Mouse (Mus musculus): ENCODE data around the gene Hoxb4. TPM values are rescaled to one million over a fixed set of nuclear protein-coding genes. Genes with fewer than 3 reads are reported as not detected.

Hoxb4 gene
- polyA plus RNA-seq, 1 experiment from 2014 or later, result not detected

- ATAC-seq (ENCODE audit: low FRiP score), result no peak
- H3K27ac ChIP-seq, result no peak overlapping the region
- no peak overlapping the region for H3K4me2 ChIP-seq
- peaks cover 8% of the 10 kb centered on the region; the same call in 1 of the 2 replicates for H3K4me1 ChIP-seq
- H3K36me3 ChIP-seq (replicated peaks), result no peaks in the 10 kb centered on the region
- no peaks in the 10 kb centered on the region for H3K9me3 ChIP-seq
- H3K4me3 ChIP-seq (replicated peaks), result no peak overlapping the region
- no peak overlapping the region for H3K9ac ChIP-seq
- peaks cover 99% of the 10 kb centered on the region for H3K27me3 ChIP-seq
- whole genome bisulfite sequencing, result 3% methylated on average over 31 of the region's 31 CpGs
Observed at GRCm38 (mm10) chr11:96279421-96280233, 38.4 kb upstream of the Hoxb4 start.

DNA sequence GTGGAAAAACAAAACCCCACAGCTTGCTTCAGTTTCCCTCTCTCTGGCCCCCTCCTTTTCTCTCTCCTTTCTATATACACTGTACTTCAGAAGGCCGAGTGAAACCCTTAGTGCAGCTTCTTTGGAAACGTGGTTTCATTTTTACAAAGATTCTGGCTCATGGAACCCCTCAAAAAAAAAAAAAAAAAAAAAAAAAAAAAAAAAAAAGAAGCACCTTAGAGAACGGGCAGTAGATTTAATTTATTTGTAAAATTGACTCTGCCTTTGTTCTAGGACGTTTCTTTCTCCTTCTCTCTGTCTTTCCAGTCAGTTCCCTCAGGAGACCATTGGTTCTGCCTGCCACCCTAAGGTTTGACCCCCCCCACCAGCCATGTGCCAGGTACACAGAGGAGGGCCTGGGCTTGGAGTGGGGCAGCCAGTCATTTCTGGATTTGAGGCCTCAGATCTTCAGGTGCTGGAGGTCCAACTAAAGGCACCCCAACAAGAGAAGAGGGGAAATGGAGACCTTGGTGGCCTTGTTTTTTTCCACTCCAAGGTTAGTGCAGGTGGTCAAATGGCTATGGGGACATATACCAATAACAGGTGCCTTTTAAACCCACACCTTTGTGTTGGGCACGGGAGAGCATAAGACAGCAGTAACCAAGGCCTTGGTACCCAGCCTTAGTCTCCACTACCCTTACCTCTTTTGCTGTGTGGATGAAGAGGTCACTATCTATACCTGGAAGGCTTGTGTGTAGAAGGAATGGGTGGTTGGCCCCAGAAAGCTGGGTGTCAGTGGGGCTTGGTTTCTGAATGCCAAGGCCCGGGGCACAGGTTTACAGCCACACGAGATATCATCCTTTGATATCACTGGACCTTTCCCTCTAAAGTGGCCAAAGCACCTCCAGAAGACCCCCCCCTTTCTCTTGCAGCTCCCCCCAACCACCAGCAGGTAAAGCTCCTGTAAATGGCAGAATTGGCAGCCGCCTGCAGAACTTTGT, 37.4 kb upstream of the Hoxb4 start:
- 7% methylated on average over 8 of the region's 8 CpGs for WGBS
- Histone ChIP-seq H3K9ac (no peak overlapping the region), H3K27me3 (peaks cover 99% of the 10 kb centered on the region), H3K4me3 (replicated peaks) (no peak overlapping the region), H3K4me1 (peaks cover 11% of the 10 kb centered on the region; the same call in 1 of the 2 replicates), H3K9me3 (no peaks in the 10 kb centered on the region), H3K36me3 (replicated peaks) (no peaks in the 10 kb centered on the region), H3K4me2 (no peak overlapping the region), H3K27ac (no peak overlapping the region)
- no peak for ATAC-seq (ENCODE audit: low FRiP score)

DNA sequence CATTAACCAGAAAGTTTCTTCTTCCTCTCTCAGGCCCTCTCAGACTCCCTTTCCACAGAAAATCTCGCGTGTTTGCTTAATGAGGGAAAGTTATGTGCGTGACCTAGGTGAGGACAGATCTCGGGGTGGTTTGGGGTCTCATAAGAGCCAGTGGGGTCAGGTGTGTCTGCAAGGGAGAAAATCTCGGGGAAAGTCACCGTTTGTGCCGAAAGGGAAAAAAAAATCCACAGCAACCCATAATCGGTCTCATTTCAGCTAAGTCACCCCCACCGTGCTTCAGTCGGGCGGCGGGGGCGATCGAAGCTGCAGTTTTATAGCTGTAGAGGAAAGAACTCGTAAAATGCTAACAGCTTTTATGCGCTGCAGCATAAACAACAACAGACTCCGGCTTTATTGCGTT, 36.7 kb upstream of the Hoxb4 start:
- no peak overlapping the region for H3K4me3 ChIP-seq (replicated peaks)
- peaks cover 11% of the 10 kb centered on the region; the same call in 1 of the 2 replicates for H3K4me1 ChIP-seq
- H3K9ac ChIP-seq, result no peak overlapping the region
- H3K4me2 ChIP-seq, result no peak overlapping the region
- H3K36me3 ChIP-seq (replicated peaks), result no peaks in the 10 kb centered on the region
- WGBS, result 4% methylated on average over 18 of the region's 18 CpGs
- peaks cover 99% of the 10 kb centered on the region for H3K27me3 ChIP-seq
- no peak overlapping the region for H3K27ac ChIP-seq
- no peak for ATAC-seq (ENCODE audit: low FRiP score)
- H3K9me3 ChIP-seq, result no peaks in the 10 kb centered on the region

GRCm38 (mm10) chr11:96281855-96282570, 36.1 kb upstream of the Hoxb4 start, which contains the start of gene Hoxb8:
Hoxb8 (plus strand) TSS chr11:96281905.
- under 1% methylated on average over 27 of the region's 27 CpGs for WGBS
- no peak within 1 kb of the TSS for H3K4me3 ChIP-seq (replicated peaks)
- no peak within 1 kb of the TSS for H3K9ac ChIP-seq
- no peak within 1 kb of the TSS for H3K4me2 ChIP-seq
- no peaks in the 10 kb centered on the region for H3K9me3 ChIP-seq
- no peak within 1 kb of the TSS for H3K27ac ChIP-seq
- no peaks in the 10 kb centered on the region for H3K36me3 ChIP-seq (replicated peaks)
- peaks cover 99% of the 10 kb centered on the region for H3K27me3 ChIP-seq
- ATAC-seq (ENCODE audit: low FRiP score), result no peak
- peaks cover 14% of the 10 kb centered on the region; the same call in 1 of the 2 replicates for H3K4me1 ChIP-seq

GRCm38 (mm10) chr11:96282795-96283430, 35.2 kb upstream of the Hoxb4 start:
- H3K27ac ChIP-seq, result no peak overlapping the region
- no peak for ATAC-seq (ENCODE audit: low FRiP score)

GRCm38 (mm10) chr11:96284041-96284749, 33.9 kb upstream of the Hoxb4 start:
- no peak overlapping the region for H3K27ac ChIP-seq
- no peaks in the 10 kb centered on the region for H3K9me3 ChIP-seq
- H3K9ac ChIP-seq, result no peak overlapping the region
- peaks cover 14% of the 10 kb centered on the region; the same call in 1 of the 2 replicates for H3K4me1 ChIP-seq
- no peaks in the 10 kb centered on the region for H3K36me3 ChIP-seq (replicated peaks)
- peaks cover 99% of the 10 kb centered on the region for H3K27me3 ChIP-seq
- peak overlapping the region; percentile 38 for H3K4me2 ChIP-seq
- no peak for ATAC-seq (ENCODE audit: low FRiP score)
- WGBS, result under 1% methylated on average over 49 of the region's 49 CpGs
- peak overlapping the region; percentile 28 for H3K4me3 ChIP-seq (replicated peaks)

More at GRCm38 (mm10) chr11:96282795-96283430, 35.2 kb upstream of the Hoxb4 start:
- no peak overlapping the region for H3K4me3 ChIP-seq (replicated peaks)
- no peaks in the 10 kb centered on the region for H3K9me3 ChIP-seq
- peaks cover 99% of the 10 kb centered on the region for H3K27me3 ChIP-seq
- H3K9ac ChIP-seq, result no peak overlapping the region
- no peak overlapping the region for H3K4me2 ChIP-seq
- H3K36me3 ChIP-seq (replicated peaks), result no peaks in the 10 kb centered on the region
- under 1% methylated on average over 48 of the region's 49 CpGs for WGBS
- H3K4me1 ChIP-seq, result peaks cover 14% of the 10 kb centered on the region; the same call in 1 of the 2 replicates

DNA sequence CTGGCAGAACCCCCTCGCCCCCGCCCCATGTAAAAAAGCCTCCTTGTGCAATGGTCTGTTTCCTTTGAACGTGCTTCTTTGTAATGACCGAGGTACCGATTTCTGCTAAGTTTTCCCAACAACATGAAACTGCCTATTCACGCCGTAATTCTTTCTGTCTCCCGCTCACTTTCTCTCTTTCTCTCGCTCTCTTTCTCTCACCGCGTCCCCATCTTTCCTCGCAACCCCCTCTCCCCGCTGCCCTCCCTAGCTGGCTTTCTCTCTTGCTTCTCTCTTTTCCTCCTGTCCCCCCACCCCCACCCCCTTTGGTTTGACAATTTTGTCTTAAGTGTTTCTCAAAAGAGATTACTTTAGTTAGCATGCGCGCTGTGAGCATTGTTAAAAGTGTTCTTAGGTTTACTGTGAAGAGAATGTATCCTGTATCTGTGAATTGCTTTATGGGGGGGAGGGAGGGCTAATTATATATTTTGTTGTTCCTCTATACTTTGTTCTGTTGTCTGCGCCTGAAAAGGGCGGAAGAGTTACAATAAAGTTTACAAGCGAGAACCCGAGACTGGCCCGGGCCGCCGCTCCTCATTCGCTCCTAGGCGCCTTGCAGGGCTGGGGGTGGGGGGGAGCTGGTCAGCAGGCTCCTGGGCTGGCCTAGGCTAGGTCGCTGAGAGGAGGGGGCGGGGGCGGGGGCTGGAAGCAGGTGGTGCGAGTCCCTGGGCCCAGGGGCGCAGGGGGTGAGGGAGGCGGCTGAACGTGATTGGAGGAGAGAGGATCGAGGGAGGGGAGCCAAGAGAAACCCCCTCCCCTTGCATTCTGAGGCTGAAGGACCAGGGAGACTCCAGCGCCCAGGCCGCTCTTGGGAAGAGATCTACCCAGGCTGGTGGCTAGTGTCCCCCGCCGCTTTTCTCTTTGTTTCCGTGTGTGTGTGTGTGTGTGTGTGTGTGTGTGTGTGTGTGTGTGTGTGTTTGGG, 33.0 kb upstream of the Hoxb4 start:
- Histone ChIP-seq H3K27ac (no peak overlapping the region), H3K4me2 (peak overlapping the region; percentile 38; the same call in 1 of the 2 replicates), H3K36me3 (replicated peaks) (no peaks in the 10 kb centered on the region), H3K9me3 (no peaks in the 10 kb centered on the region), H3K27me3 (peaks cover 99% of the 10 kb centered on the region), H3K9ac (no peak overlapping the region), H3K4me1 (peaks cover 14% of the 10 kb centered on the region; the same call in 1 of the 2 replicates), H3K4me3 (replicated peaks) (no peak overlapping the region; the same call in 1 of the 2 replicates)
- under 1% methylated on average over 36 of the region's 37 CpGs for WGBS
- no peak for ATAC-seq (ENCODE audit: low FRiP score)

DNA sequence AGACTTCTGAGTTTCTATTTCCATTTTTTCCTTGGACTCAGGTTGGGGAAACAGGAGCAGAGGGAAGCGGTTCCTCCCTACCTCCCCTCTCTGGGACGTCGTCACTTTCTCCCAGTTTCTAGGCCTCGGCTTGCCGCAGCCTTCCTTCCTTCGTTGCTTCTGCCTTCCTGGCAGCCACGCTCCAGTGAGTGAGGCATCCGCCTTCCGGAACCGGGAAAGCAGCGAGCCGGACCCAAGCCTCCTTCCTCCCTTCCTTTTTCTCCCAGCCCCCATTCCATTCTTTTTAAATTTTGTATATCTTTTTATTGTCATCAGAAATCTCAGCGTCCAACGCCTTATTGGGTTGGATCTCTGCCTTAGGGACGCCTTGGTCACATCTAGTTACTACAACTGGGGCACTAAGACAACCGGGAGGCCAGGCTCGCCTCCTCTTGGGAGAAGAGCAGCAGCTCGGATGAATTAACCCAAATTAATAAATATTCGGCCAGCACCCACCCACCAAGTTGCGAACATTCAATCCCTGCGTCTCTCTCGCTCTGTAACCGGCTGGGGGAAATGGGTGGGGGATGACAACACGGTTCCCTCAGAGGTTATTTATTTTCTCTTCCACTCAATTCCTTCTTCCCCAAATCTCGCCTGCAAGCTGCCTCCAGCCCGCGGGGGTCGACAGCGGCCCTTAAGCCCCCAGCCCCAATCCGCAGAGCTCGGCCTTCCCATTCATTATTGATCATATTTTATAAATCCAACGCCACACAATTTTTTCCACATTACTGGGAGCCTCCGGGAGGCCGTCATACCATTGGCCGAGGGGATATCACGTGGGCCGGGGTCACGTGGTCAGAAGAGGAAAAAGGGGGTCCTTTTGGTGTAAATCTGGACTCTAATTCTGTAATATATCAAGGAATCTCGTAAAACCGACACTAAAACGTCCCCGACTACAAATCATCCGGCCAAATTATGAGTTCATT, 32.0 kb upstream of the Hoxb4 start, which contains the start of gene Hoxb7:
Hoxb7 (plus strand) TSS at position 853 of the 968 bp plus-strand sequence.
- Histone ChIP-seq H3K4me3 (replicated peaks) (peak within 1 kb of the TSS; percentile 15; the same call in 1 of the 2 replicates), H3K36me3 (replicated peaks) (no peaks in the 10 kb centered on the region), H3K9me3 (no peaks in the 10 kb centered on the region), H3K4me2 (peak within 1 kb of the TSS; percentile 11; the same call in 1 of the 2 replicates), H3K4me1 (peaks cover 14% of the 10 kb centered on the region; the same call in 1 of the 2 replicates), H3K27ac (no peak within 1 kb of the TSS), H3K9ac (no peak within 1 kb of the TSS), H3K27me3 (peaks cover 99% of the 10 kb centered on the region)
- no peak for ATAC-seq (ENCODE audit: low FRiP score)
- 1% methylated on average over 43 of the region's 43 CpGs for WGBS

DNA sequence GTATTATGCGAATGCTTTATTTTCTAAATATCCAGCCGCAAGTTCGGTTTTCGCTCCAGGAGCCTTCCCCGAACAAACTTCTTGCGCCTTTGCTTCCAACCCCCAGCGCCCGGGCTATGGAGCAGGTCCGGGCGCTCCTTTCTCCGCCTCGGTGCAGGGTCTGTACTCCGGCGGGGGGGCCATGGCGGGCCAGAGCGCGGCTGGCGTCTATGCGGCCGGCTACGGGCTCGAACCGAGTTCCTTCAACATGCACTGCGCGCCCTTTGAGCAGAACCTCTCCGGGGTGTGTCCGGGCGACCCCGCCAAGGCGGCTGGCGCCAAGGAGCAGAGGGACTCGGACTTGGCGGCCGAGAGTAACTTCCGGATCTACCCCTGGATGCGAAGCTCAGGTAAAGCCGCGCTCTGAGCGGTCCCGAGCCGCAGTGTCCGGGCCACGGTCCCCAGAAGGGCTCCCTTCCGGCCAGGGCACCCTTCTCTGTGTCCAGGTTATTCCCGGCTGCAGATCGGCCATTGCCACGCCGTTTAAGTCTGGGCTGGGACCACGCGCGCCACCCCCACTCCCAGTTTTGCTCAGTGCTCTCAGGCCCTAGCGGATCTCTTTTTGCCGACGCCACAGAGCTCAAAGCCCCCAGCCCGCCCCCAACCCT, 31.2 kb upstream of the Hoxb4 start:
- no peak for ATAC-seq (ENCODE audit: low FRiP score)
- under 1% methylated on average over 55 of the region's 55 CpGs for WGBS
- H3K4me3 ChIP-seq (replicated peaks), result peak overlapping the region; percentile 15; the same call in 1 of the 2 replicates
- H3K4me1 ChIP-seq, result peaks cover 14% of the 10 kb centered on the region; the same call in 1 of the 2 replicates
- no peaks in the 10 kb centered on the region for H3K9me3 ChIP-seq
- no peaks in the 10 kb centered on the region for H3K36me3 ChIP-seq (replicated peaks)
- H3K4me2 ChIP-seq, result peak overlapping the region; percentile 11; the same call in 1 of the 2 replicates
- H3K27ac ChIP-seq, result no peak overlapping the region
- no peak overlapping the region for H3K9ac ChIP-seq
- peaks cover 97% of the 10 kb centered on the region for H3K27me3 ChIP-seq

Measured in forebrain, embryonic 12.5 days (tissue).